Mouse (Mus musculus): ENCODE data around the gene Srrm4. TPM values are rescaled to one million over a fixed set of nuclear protein-coding genes. Genes with fewer than 3 reads are reported as not detected.

Srrm4 gene
- polyA plus RNA-seq, 1 experiment from 2014 or later = 23.7 TPM

- H3K4me3 ChIP-seq = 0 out of 2 replicates have a peak overlapping the region, but pooled peaks have one; percentile 9
- H3K27ac ChIP-seq = no peak overlapping the region
- H3K9me3 ChIP-seq = no peaks in the 10 kb centered on the region
- H3K9ac ChIP-seq = no peak overlapping the region; the same call in 1 of the 2 replicates
- peak overlapping the region; percentile 44 for H3K4me2 ChIP-seq (replicated peaks)
- no peaks in the 10 kb centered on the region for H3K36me3 ChIP-seq
- peaks cover 32% of the 10 kb centered on the region for H3K4me1 ChIP-seq
- no peaks in the 10 kb centered on the region for H3K27me3 ChIP-seq (replicated peaks)
- no peak for ATAC-seq (ENCODE audit: low FRiP score, low read depth)
- WGBS = 3% methylated on average over 16 of the region's 16 CpGs
Measured at GRCm38 (mm10) chr5:116409689-116410590, 181.7 kb downstream of the Srrm4 start.

- Histone ChIP-seq H3K27ac (no peak overlapping the region), H3K27me3 (replicated peaks) (no peaks in the 10 kb centered on the region), H3K4me3 (no peak overlapping the region), H3K4me1 (peaks cover 32% of the 10 kb centered on the region), H3K36me3 (no peaks in the 10 kb centered on the region), H3K4me2 (replicated peaks) (no peak overlapping the region), H3K9me3 (no peaks in the 10 kb centered on the region), H3K9ac (no peak overlapping the region)
- 57% methylated on average over 9 of the region's 9 CpGs for WGBS
- ATAC-seq (ENCODE audit: low FRiP score, low read depth) = no peak
Measured at GRCm38 (mm10) chr5:116408965-116409364, 182.7 kb downstream of the Srrm4 start.

DNA sequence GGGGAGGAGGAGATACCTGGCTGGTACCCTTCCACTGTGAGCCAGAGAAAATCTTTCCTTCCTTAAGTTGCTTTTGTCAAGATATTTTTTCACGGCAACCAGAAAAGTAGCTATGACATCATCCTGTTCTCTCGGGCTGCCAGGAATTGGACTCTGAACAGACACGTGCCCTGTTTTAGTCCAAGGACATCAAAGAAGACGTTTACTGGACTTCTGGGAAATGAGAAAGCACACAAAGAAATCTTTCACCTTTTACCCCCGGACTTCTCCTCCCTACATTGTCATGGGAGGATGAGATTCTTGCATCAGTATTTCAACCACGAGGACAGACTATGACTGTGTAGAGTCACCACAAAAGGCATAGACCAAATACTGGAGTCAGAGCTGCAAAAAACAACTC is 183.7 kb downstream of the Srrm4 start:
- Histone ChIP-seq H3K9me3 (no peaks in the 10 kb centered on the region), H3K27ac (no peak overlapping the region)
- WGBS = 40% methylated on average over 6 of the region's 6 CpGs

DNA sequence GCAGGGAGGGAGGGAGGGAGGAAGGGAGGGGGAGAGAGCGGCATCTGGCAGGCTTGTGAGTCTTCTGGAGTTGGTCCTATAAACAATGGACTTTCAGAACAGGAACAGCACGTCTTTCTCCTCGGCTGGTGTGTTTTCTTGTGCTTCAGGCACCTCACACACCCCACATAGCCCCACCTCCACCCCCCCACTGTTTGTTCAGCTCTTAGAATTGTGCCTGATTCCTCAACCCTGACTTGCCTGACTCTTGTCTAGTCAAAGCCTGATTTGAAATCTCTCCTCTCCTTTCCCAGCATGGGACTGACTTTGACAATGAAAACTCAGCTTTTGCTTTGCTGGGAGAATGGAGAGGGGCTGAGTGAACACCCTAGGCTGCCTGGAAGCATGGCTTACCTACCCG is 184.3 kb downstream of the Srrm4 start:
- H3K4me3 ChIP-seq = no peak overlapping the region
- 40% methylated on average over 4 of the region's 4 CpGs for WGBS
- H3K27me3 ChIP-seq (replicated peaks) = no peaks in the 10 kb centered on the region
- no peak overlapping the region for H3K9ac ChIP-seq
- no peak overlapping the region for H3K27ac ChIP-seq
- H3K9me3 ChIP-seq = no peaks in the 10 kb centered on the region
- H3K36me3 ChIP-seq = no peaks in the 10 kb centered on the region
- no peak overlapping the region for H3K4me2 ChIP-seq (replicated peaks)
- ATAC-seq (ENCODE audit: low FRiP score, low read depth) = no peak
- peaks cover 32% of the 10 kb centered on the region for H3K4me1 ChIP-seq

More for the DNA sequence above, 183.7 kb downstream of the Srrm4 start:
- no peak overlapping the region for H3K4me2 ChIP-seq (replicated peaks)
- no peak overlapping the region for H3K9ac ChIP-seq
- H3K4me1 ChIP-seq = peaks cover 32% of the 10 kb centered on the region
- no peak overlapping the region for H3K4me3 ChIP-seq
- no peaks in the 10 kb centered on the region for H3K36me3 ChIP-seq
- H3K27me3 ChIP-seq (replicated peaks) = no peaks in the 10 kb centered on the region
- ATAC-seq (ENCODE audit: low FRiP score, low read depth) = no peak

GRCm38 (mm10) chr5:116406507-116406906 is 185.1 kb downstream of the Srrm4 start:
- H3K27me3 ChIP-seq (replicated peaks) = no peaks in the 10 kb centered on the region
- no peak for ATAC-seq (ENCODE audit: low FRiP score, low read depth)
- no peak overlapping the region for H3K9ac ChIP-seq
- no peak overlapping the region for H3K4me3 ChIP-seq
- H3K36me3 ChIP-seq = no peaks in the 10 kb centered on the region
- H3K27ac ChIP-seq = no peak overlapping the region
- H3K4me1 ChIP-seq = peaks cover 32% of the 10 kb centered on the region
- H3K9me3 ChIP-seq = no peaks in the 10 kb centered on the region
- WGBS = 78% methylated on average over 3 of the region's 3 CpGs
- H3K4me2 ChIP-seq (replicated peaks) = no peak overlapping the region

- no peak for ATAC-seq (ENCODE audit: low FRiP score, low read depth)
- Histone ChIP-seq H3K4me2 (replicated peaks) (no peak overlapping the region), H3K27me3 (replicated peaks) (no peaks in the 10 kb centered on the region), H3K4me3 (no peak overlapping the region), H3K27ac (no peak overlapping the region), H3K9me3 (no peaks in the 10 kb centered on the region), H3K9ac (no peak overlapping the region), H3K4me1 (peaks cover 26% of the 10 kb centered on the region), H3K36me3 (no peaks in the 10 kb centered on the region)
- 90% methylated on average over 1 of the region's 1 CpGs for WGBS
Measured at GRCm38 (mm10) chr5:116405934-116406333, 185.7 kb downstream of the Srrm4 start.

- no peak for ATAC-seq (ENCODE audit: low FRiP score, low read depth)
- H3K27me3 ChIP-seq (replicated peaks) = no peaks in the 10 kb centered on the region
- no peak overlapping the region for H3K27ac ChIP-seq
- H3K36me3 ChIP-seq = no peaks in the 10 kb centered on the region
- peaks cover 9% of the 10 kb centered on the region; the same call in 1 of the 2 replicates for H3K4me1 ChIP-seq
- 87% methylated on average over 2 of the region's 2 CpGs for WGBS
- H3K4me3 ChIP-seq = no peak overlapping the region
- H3K4me2 ChIP-seq (replicated peaks) = no peak overlapping the region
- H3K9me3 ChIP-seq = no peaks in the 10 kb centered on the region
- H3K9ac ChIP-seq = no peak overlapping the region
Measured at GRCm38 (mm10) chr5:116404063-116404462, 187.6 kb downstream of the Srrm4 start.

DNA sequence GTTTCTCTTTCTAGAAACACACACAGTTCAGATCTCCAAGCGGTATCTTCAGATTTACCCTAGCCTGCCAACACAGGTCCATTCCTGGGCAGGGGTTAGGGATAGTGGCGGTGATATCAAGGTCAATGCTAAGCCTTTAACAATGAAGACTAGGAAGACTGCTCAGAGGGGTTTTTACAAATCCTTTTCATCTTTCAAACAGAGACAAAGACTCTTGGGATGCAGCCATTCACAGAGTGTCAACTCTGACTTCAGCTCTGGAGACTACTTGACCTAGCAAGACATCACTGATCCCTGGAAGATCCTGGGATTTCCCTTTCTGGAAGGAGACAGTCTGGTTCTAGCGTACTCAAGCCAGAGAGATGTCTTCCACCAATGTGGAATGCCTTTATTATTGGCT is 190.8 kb downstream of the Srrm4 start:
- H3K36me3 ChIP-seq = no peaks in the 10 kb centered on the region
- H3K4me1 ChIP-seq = no peaks in the 10 kb centered on the region
- no peaks in the 10 kb centered on the region for H3K9me3 ChIP-seq
- no peak overlapping the region for H3K27ac ChIP-seq
- H3K27me3 ChIP-seq (replicated peaks) = no peaks in the 10 kb centered on the region
- 83% methylated on average over 3 of the region's 3 CpGs for WGBS
- no peak overlapping the region for H3K9ac ChIP-seq
- no peak overlapping the region for H3K4me3 ChIP-seq
- no peak for ATAC-seq (ENCODE audit: low FRiP score, low read depth)
- H3K4me2 ChIP-seq (replicated peaks) = no peak overlapping the region

DNA sequence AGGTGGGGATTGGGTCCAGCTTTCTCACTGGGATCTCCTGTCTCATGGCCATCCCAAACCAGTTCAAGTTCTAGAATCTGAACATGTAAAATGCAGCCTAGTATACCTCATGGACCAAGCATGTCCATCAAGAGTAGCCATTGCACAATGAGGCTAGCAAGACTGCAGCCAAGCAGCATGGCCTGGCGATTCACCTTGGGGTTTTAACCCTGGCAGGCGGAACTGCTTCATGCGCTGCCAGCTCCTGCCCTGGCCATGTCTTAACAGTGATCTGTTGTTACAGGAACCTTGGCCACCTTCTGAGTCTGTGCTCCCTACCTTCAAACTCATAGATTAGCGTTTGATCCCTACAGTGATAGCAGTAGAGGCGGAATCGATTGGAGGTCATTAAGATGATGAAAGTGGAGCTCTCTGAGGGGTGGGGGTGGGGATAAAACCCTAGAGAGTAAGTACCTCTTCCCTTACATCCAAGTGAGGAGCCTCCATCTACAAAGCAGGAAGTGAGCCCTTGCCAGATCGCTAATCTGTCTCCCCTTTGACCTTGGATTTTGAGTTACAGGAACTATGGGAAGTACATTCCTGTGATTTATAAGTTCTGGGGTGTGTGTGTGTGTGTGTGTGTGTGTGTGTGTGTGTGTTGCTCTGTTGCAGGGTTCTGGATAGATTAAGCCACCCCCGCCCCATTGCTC is 191.4 kb downstream of the Srrm4 start:
- no peaks in the 10 kb centered on the region for H3K4me1 ChIP-seq
- no peak for ATAC-seq (ENCODE audit: low FRiP score, low read depth)
- H3K9ac ChIP-seq = no peak overlapping the region
- no peaks in the 10 kb centered on the region for H3K27me3 ChIP-seq (replicated peaks)
- H3K9me3 ChIP-seq = no peaks in the 10 kb centered on the region
- no peak overlapping the region for H3K27ac ChIP-seq
- WGBS = 75% methylated on average over 8 of the region's 8 CpGs
- H3K4me2 ChIP-seq (replicated peaks) = no peak overlapping the region
- H3K4me3 ChIP-seq = no peak overlapping the region
- no peaks in the 10 kb centered on the region for H3K36me3 ChIP-seq

- Histone ChIP-seq H3K9me3 (no peaks in the 10 kb centered on the region), H3K9ac (no peak overlapping the region), H3K27me3 (replicated peaks) (no peaks in the 10 kb centered on the region), H3K4me3 (no peak overlapping the region), H3K36me3 (no peaks in the 10 kb centered on the region), H3K4me2 (replicated peaks) (no peak overlapping the region), H3K4me1 (no peaks in the 10 kb centered on the region), H3K27ac (no peak overlapping the region)
- WGBS = 81% methylated on average over 5 of the region's 5 CpGs
- no peak for ATAC-seq (ENCODE audit: low FRiP score, low read depth)
Measured at GRCm38 (mm10) chr5:116396104-116396503, 195.5 kb downstream of the Srrm4 start.

DNA sequence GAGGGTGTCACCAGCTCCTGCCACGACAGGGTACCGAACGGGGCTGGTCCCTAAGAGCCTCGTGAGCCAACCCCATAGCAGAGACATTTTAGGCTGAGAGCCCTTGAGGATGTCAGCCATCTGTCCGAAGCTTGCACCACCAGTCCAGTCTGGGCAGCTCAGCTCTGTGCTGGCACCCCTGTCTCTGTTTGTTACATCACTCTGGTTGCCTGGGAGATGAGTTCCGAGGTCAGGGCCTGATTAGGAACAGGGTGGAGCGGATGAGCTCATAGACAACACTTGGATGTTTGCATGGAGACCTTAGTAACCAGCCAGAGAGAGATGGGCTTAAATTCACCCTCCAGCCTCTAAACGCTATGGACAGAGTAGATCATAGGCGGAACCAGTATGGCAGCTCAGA is 199.0 kb downstream of the Srrm4 start:
- no peak overlapping the region for H3K4me3 ChIP-seq
- H3K27ac ChIP-seq = no peak overlapping the region
- 83% methylated on average over 9 of the region's 9 CpGs for WGBS
- H3K4me2 ChIP-seq (replicated peaks) = no peak overlapping the region
- H3K9me3 ChIP-seq = no peaks in the 10 kb centered on the region
- no peak overlapping the region for H3K9ac ChIP-seq
- H3K36me3 ChIP-seq = no peaks in the 10 kb centered on the region
- no peaks in the 10 kb centered on the region for H3K27me3 ChIP-seq (replicated peaks)
- no peak for ATAC-seq (ENCODE audit: low FRiP score, low read depth)
- no peaks in the 10 kb centered on the region for H3K4me1 ChIP-seq

- WGBS = 82% methylated on average over 15 of the region's 15 CpGs
- H3K4me1 ChIP-seq = no peaks in the 10 kb centered on the region
- H3K27ac ChIP-seq = no peak overlapping the region
- no peaks in the 10 kb centered on the region for H3K9me3 ChIP-seq
- H3K9ac ChIP-seq = no peak overlapping the region
- no peak for ATAC-seq (ENCODE audit: low FRiP score, low read depth)
- H3K4me2 ChIP-seq (replicated peaks) = no peak overlapping the region
- H3K36me3 ChIP-seq = no peaks in the 10 kb centered on the region
- no peaks in the 10 kb centered on the region for H3K27me3 ChIP-seq (replicated peaks)
- no peak overlapping the region for H3K4me3 ChIP-seq
Measured at GRCm38 (mm10) chr5:116389856-116390542, 201.6 kb downstream of the Srrm4 start.

All from neural tube, embryonic 12.5 days (tissue).